Mouse (Mus musculus) frontal cortex, postnatal 36 days (tissue): ENCODE measurements at regions not wholly inside any gene's neighbourhood (a gene's known extent, or its start where the extent isn't known, plus 50 kb on each side); places are given as distances from the start of the nearest gene placed in this dataset.
"Not testable (repeated sequence)": the region's sequence is repeated elsewhere in the genome, so short reads cannot be mapped to it uniquely, and the experiment has no call there.

Experiments used
- DNase-seq, 2 experiments: peaks; one replicate each; pipeline ENCODE4 v3.0.0; 2022; ENCODE audit warnings: low spot score in 2 of 2

GRCm38 (mm10) chr2:78418561-78419338 is 449.2 kb upstream of the Ube2e3 start:
- no peak for DNase-seq

DNA sequence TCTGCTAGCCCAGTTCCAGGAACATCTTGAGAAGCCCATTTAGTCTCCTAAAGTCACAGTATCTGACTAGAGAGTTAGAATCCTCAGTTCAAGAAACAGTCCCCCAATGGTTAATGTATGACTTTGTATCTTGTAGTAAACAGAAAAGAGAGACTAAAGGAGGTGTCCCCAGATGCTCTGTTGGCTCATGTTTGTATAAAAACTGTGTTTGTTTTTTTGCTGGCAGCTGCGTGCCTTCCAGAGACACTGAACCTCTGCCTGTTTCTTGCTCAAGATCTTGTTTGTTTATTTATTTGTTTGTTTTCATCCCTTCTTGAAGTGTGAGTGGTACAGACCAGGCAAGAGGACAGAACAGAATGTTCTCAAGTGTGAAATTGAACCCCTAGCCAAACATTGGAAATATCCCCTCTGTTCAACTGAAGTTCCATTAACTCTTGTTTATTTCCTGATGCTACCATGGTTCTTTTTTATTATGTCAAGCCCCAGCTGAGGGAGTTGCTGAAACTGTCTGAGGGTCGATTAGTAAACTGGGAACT is 451.3 kb upstream of the Ube2e3 start:
- DNase-seq = no peak

DNA sequence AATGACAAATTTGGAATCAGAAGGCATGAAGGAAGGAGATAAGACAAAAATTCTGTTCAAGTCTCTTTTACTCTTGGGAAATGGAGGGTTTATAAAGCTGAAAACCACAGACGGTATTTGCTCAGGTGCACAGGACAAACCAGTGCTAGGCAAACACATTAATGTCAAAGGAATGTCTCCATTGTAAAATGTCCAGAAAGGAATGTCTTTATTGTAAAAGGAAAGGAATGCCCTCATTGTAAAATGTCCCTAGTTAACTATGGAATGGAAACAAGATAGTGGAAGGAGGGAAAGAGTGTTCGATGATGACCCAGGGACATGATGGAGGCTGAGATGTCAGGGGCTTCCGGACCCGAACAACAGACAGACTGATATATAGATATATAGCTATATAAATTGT is 454.9 kb upstream of the Ube2e3 start:
- DNase-seq = no peak

DNA sequence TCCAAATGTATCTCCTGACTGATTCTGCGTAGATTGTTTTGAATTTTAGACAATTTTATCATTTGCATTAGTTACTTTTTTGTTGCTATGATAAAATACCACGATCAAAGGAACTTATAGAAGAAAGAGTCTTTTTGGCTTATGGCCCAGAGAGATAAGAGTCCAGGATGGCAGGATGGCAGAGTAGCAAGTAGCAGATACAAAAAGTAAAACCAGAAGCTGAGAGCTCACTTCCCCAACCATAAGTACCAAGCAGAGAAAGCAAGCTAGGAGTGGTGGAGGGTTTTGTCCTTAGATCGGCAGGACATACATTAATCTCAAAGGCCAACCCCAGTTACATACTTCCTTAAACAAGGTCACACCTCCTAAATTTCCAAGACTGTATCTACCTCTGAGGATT is 457.7 kb upstream of the Cwc22 start:
- DNase-seq = no peak

GRCm38 (mm10) chr2:78399236-78399635 is 453.1 kb upstream of the Cwc22 start:
- DNase-seq = no peak

DNA sequence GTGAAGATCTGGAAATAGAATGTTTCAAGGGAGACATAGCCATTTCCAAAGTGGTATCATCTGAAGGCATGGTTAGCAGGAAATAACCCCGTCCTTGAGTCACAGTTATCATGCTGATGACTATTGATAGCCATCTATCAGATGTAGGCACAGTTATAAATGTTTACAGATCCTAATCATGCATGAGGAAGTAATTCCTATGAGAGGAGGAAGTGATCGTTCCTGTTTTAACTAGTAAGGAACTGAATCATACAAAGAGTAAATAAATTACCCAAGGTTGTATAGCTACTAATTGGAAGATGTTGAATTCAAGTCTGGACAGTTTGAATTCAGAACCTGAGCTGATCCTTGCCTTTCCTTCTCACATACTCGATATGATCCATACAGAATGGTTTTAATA is 450.7 kb upstream of the Cwc22 start:
- DNase-seq = no peak

DNA sequence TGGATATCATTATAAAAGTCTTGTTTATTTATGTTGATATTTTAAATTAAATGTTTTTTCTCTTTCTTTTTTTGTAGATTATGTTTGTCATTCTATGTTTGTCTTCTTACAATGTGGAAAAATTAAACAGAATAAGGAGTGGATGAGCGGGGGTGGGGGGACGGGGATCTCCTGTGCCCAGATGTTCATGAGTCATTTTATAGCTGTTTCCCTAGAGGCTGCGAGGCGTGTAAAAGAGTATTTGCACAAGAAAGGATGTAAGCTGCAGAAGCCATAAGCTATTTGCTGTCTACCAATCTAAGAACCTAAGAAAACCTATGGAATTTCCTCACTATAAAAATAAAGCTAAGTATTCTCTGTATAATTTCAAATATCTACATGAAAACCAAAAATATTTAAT is 446.9 kb upstream of the Cwc22 start:
- no peak for DNase-seq

DNA sequence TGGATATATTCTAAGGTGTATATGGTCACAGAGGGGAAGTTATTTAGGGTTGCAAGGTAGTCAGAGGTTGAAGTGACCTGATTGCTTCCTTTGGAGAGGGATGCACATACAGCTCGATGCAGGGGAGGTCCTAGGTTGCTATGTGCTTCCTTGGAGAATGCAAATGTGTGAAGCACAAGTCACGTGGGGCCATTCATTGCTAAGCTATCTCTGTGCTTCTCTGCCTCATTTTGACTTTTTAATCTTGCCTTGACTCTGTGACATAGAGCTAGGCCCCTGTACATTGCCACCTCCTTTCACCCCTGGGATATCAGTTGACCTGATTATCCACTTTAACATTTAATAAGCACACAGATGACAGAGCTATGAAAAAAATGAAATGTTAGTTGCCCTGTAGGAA is 446.2 kb upstream of the Cwc22 start:
- DNase-seq = no peak

DNA sequence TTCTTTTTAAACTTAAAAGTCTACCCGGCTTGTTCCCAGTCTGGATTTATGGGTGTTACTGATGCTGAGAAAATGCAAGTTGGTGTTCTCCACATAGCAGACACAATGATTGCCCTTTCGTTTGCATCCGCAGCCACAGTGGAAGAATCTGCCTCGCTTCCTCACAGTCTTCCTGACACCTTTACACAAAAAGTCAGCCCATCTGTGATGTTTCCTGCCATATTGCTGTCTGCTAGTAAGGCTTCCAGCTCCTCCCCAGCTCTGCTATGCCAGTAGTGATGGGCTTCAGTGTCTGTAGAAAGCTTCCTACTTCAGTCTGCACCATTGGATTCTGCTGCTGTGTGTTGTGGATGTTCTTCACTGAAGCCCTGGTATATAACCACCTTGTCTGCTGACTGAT is 441.8 kb upstream of the Cwc22 start:
- DNase-seq = peak; percentile 39 to 66

DNA sequence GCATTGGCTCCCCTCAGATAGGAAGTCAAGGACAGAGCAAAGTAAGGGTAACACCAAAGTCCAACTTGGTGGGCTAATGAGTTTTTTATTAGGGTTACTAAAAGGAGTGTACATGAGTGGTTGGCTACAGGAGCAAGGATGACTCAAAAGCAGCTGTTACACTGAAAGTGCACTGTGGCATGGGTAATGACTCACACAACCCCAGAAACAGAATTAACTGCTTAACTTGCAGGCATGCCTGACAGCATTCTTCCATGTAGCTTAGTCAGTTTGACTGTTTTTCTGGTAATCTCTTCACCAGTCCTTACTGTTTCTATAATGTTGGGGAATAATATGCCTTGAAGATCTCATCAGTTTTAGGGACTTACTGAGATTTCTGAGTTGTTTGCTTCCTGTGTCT is 435.1 kb upstream of the Cwc22 start:
- DNase-seq = no peak

- peak in 1 of 2 experiments; percentile 5 for DNase-seq
These were observed 385.7 kb upstream of the Cwc22 start for GRCm38 (mm10) chr2:78331736-78332475.

DNA sequence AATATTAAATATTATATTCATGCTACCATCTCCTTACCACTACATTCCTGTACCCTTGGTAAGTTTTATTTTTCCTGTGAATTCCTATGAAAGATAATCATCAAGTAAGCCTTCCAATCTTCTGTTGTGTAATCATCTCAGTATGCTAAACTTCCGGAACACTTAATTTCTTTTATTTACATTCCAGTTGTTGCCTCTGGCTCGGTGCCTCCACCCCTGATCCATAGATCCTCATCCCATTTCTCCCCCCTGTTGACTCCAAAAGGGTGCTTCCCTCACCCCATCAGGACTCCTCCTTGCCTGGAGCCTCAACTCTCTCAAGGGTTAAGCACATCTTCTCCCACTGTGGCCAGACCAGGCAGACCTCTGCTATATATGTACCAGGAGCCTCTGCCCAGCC is 379.9 kb upstream of the Cwc22 start:
- no peak for DNase-seq

DNA sequence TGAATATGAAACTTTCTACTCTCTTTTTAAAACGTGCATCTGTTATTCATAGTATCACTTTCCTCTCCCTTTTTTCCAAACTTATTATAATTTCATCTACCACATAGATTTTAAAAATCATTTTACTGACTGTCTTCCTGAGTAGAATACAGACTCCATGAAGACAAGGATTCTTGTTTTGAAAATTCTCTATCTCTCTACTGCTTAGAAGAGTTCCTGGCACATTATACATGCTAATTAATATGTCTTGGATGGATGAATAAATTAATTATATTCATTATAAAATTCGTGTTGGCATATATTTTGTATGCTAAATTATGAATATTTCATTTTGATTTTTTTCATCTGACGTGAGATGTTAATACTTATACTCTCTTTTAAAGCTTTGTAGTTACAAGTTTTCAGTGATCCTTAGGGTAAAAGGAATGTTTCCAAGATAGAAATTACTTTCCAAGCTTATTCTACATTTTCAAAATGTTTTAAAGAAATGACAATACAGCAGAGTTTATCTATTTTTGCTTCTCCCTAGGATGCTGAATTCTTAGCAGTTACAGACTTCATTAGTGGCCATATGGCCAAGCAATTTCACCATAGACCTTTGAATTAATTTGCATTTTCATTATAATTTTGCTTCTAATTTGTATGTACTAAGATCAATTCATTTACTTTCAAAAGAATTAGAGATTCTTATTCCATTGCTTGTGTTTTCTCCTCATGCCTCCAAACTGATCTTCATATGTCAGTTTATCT is 376.2 kb upstream of the Cwc22 start:
- DNase-seq = no peak

DNA sequence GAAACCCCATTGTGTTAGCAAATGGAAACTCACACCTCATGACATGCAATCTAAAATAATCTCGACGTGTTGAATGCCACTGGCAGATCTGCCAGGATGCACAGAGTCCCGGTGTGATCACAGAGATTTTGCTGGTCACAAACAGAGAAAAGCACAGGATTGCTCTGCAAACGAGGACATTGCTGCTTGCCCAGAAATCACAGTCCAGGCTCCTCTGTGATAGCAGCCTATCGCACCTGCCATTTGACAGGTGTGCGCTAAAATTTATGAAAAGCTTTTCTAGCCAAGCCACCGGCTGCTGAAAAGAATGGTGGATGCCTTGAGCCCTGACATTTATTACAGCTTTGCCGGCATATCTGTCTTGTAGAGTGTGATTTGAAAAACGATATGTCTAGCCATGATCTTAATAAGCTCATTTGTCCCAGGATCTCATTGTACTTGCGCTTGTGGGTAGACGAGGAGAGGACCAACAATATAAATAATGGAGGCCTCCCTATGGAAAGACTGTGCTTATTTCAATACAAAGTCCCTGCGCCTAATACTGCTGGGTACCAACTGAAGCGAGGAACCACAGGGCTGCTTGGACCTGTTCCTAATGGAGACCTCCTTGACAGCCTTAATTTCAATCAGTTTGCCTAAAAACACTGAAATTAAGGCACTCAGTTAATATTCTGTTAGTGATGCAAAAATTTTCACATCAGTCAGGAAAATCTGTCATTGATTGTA is 365.8 kb upstream of the Cwc22 start:
- no peak for DNase-seq

DNA sequence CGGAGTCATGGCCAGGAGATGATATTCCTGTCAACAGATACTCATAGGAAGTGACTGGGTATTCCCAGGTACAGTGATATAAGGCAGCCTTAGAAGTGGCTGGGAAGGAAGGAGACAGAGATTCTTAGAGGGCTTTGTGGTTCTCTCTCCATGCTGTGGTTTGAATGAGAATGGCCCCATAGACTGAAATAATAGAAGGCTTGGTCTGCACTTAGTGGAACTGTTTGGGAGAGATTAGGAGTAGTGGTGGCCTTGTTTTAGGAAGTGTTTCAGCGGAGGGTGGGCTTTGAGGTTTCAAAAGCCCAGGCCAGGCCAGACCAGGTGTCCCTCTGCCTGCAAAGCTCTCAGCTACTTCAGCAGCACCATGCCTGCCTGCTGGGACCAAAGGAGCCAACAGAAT is 363.2 kb upstream of the Cwc22 start:
- DNase-seq = no peak

GRCm38 (mm10) chr2:78306897-78307296 is 360.7 kb upstream of the Cwc22 start:
- DNase-seq = no peak

GRCm38 (mm10) chr2:78291665-78292064 is 345.5 kb upstream of the Cwc22 start:
- DNase-seq = no peak

GRCm38 (mm10) chr2:78284806-78285205 is 338.6 kb upstream of the Cwc22 start:
- DNase-seq = no peak

- no peak for DNase-seq
These were observed 337.4 kb upstream of the Cwc22 start for GRCm38 (mm10) chr2:78283605-78284004.

GRCm38 (mm10) chr2:78281846-78282245 is 335.7 kb upstream of the Cwc22 start:
- DNase-seq = not testable (repeated sequence)

DNA sequence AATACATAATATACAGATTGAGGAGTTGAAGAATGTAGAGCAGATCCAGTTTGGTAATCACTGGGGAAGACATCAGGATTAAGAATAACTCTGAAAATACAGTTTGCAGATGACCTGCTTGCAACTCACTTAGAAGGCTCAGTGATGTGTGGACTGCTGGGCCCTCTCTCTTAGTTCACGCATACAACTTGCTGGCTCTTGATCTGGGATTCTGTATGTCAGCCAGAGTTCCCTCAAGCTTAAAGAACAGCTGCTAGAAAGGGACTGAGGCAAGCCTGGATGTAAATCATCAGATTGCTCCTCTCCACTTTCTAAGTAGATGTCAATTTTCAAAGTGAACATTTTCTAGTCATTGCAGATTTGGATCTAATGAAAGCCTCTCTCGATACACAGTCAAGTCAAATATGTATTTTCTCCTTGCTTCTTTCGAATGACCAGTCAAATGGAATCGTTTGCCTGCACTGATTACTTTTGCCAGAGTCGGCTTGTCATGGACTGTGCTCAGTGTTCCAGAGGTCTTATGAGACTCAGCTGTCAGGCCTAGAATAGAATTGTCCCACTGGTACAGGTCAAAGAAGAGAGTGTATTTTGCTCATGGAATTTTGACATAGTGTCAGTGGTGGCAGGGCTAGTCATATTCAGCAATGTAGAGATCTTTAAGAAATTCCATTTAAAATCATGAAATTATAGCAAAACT is 334.2 kb upstream of the Cwc22 start:
- DNase-seq = no peak
